Mouse (Mus musculus) liver, embryonic 14.5 days (tissue): ENCODE measurements around the gene Zfp706.

Source experiments
- CTCF ChIP-seq: IDR thresholded peaks from 2 replicates; pipeline ENCODE4 v1.5.1; 2016; ENCODE audit warnings: antibody characterized with exemption, low read depth, control low read depth
- EP300 ChIP-seq: IDR thresholded peaks from 2 replicates; pipeline ENCODE4 v1.6.1; 2016; ENCODE audit warnings: antibody characterized with exemption, low read depth

DNA sequence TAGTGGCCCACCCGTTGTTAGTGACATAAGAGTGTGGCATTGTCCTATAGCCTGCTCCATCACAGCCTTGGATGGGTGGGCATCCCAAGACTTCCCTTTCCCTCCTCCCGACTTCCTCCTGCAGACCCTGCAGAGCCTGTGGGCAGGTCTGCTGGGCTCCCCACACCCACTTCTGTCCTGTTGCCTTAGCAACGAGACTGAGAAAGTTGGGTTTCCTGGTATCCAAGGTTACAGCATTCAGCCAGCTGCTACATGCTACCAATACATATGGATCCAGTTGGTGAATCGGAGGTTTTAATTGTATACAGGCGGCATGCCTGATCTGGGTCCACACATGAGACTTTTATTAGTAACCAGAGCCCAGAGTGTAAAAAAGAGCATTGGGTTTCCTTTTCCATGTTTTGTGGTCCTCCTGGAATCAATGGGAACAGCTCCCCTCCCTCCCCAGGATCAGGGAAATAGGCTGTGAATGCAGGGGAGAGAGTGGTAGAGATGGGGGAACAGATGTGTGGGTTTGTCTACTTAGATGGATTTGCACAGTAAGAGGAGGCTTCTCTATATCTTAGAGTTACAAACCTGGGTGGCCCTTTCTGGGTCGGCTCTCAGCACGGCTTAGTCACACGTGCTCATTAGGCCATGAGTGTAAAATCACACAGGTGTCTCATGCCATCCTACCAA is 45.7 kb upstream of the Zfp706 start:
- TF ChIP-seq EP300 (no peak), CTCF (no peak)
